Mouse (Mus musculus) heart, embryonic 15.5 days (tissue): ENCODE data around the gene Mrpl51. TPM values are rescaled to one million over a fixed set of nuclear protein-coding genes. Genes with fewer than 3 reads are reported as not detected.
A peak's percentile ranks its signal among the peaks of the same experiment; 100 is the strongest.
"Not testable (repeated sequence)": the region's sequence is repeated elsewhere in the genome, so short reads cannot be mapped to it uniquely, and the experiment has no call there.

Experiments used
- ATAC-seq: fragments of 200-750 bp; cut with Nextera tagmentation; replicated peaks from 2 replicates; pipeline ENCODE4 v1.8.0; 2017; ENCODE audit warnings: low read depth, moderate TSS enrichment; ENCODE audit not compliant: insufficient number of reproducible peaks, insufficient read depth, low FRiP score
- H3K27ac ChIP-seq: fragments of 300-500 bp; sonication (generic); 2 replicates; pipeline ENCODE4 v1.5.1; 2015; ENCODE audit warnings: mild to moderate bottlenecking, inconsistent platforms
- H3K27me3 ChIP-seq: fragments of 300-500 bp; sonication (generic); 2 replicates; pipeline ENCODE4 v1.6.1; 2015; ENCODE audit warnings: inconsistent platforms
- H3K36me3 ChIP-seq: fragments of 300-500 bp; sonication (generic); 2 replicates; pipeline ENCODE4 v1.6.1; 2015; ENCODE audit warnings: mild to moderate bottlenecking, inconsistent platforms
- H3K4me1 ChIP-seq: fragments of 300-500 bp; sonication (generic); replicated peaks from 2 replicates; pipeline ENCODE4 v1.6.1; 2015; ENCODE audit warnings: inconsistent platforms
- H3K4me2 ChIP-seq: fragments of 300-500 bp; sonication (generic); 2 replicates; pipeline ENCODE4 v1.6.1; 2015; ENCODE audit warnings: inconsistent platforms, mild to moderate bottlenecking, moderate library complexity
- H3K4me3 ChIP-seq: fragments of 300-500 bp; sonication (generic); 2 replicates; pipeline ENCODE4 v1.5.1; 2015; ENCODE audit warnings: mild to moderate bottlenecking, inconsistent platforms
- H3K9ac ChIP-seq: fragments of 300-500 bp; sonication (generic); 2 replicates; pipeline ENCODE4 v1.6.1; 2015; ENCODE audit warnings: mild to moderate bottlenecking, inconsistent platforms
- H3K9me3 ChIP-seq: fragments of 300-500 bp; sonication (generic); replicated peaks from 2 replicates; pipeline ENCODE4 v1.6.1; 2016; ENCODE audit warnings: inconsistent platforms
- WGBS: fragments of 180-500 bp; shearing (Covaris S2); methylation state at CpG from one replicate; pipeline ENCODE4 v1.1.7; 2015; ENCODE audit warnings: mixed read lengths; 5-methylcytosine and 5-hydroxymethylcytosine counted together
- polyA plus RNA-seq: library from polyadenylated mRNA; unstranded; fragments of >200 nt; fragmentation: Nextera tagmentation; extraction: Ambion mirVana; gene quantifications from 2 replicates; pipeline ENCODE4 v1.2.1, GENCODE M21; 2015

Mrpl51 gene
- polyA plus RNA-seq, 1 experiment from 2014 or later: 272 TPM

GRCm38 (mm10) chr6:125160854-125161760 lies 30.5 kb upstream of the Mrpl51 start:
- ATAC-seq: no peak; the same call in 1 of the 2 replicates
- H3K9ac ChIP-seq: peak overlapping the region; percentile 19
- WGBS: 14% methylated on average over 22 of the region's 22 CpGs
- peaks cover 32% of the 10 kb centered on the region for H3K36me3 ChIP-seq
- H3K27ac ChIP-seq: peak overlapping the region; percentile 85
- H3K4me2 ChIP-seq: peak overlapping the region; percentile 77
- H3K9me3 ChIP-seq: no peaks in the 10 kb centered on the region
- no peaks in the 10 kb centered on the region for H3K27me3 ChIP-seq
- peaks cover 39% of the 10 kb centered on the region for H3K4me1 ChIP-seq
- H3K4me3 ChIP-seq: peak overlapping the region; percentile 94

GRCm38 (mm10) chr6:125161971-125162370 lies 29.6 kb upstream of the Mrpl51 start:
- not testable (repeated sequence) for ATAC-seq, H3K9ac ChIP-seq, H3K27me3 ChIP-seq, H3K9me3 ChIP-seq
- H3K4me2 ChIP-seq: peak overlapping the region; percentile 77
- H3K4me3 ChIP-seq: peak overlapping the region; percentile 94
- WGBS: 4% methylated on average over 4 of the region's 5 CpGs
- H3K36me3 ChIP-seq: peaks cover 32% of the 10 kb centered on the region
- peak overlapping the region; percentile 85 for H3K27ac ChIP-seq
- peaks cover 42% of the 10 kb centered on the region for H3K4me1 ChIP-seq

GRCm38 (mm10) chr6:125162615-125163305 lies 28.8 kb upstream of the Mrpl51 start:
- Histone ChIP-seq H3K4me2 (peak overlapping the region; percentile 77), H3K4me3 (peak overlapping the region; percentile 94), H3K27ac (peak overlapping the region; percentile 85), H3K9ac (peak overlapping the region; percentile 50), H3K36me3 (peaks cover 29% of the 10 kb centered on the region), H3K4me1 (peaks cover 50% of the 10 kb centered on the region)
- WGBS: 48% methylated on average over 13 of the region's 16 CpGs
- ATAC-seq, H3K27me3 ChIP-seq, H3K9me3 ChIP-seq: not testable (repeated sequence)

- Histone ChIP-seq H3K4me3 (peak overlapping the region; percentile 94), H3K27ac (peak overlapping the region; percentile 97), H3K4me1 (peaks cover 56% of the 10 kb centered on the region), H3K36me3 (peaks cover 37% of the 10 kb centered on the region), H3K4me2 (peak overlapping the region; percentile 77), H3K9ac (peak overlapping the region; percentile 94), H3K9me3 (no peaks in the 10 kb centered on the region), H3K27me3 (no peaks in the 10 kb centered on the region)
- 4% methylated on average over 20 of the region's 20 CpGs for WGBS
- ATAC-seq: no peak
These were observed 27.6 kb upstream of the Mrpl51 start for GRCm38 (mm10) chr6:125163801-125164657.

GRCm38 (mm10) chr6:125164672-125165327 lies 26.8 kb upstream of the Mrpl51 start:
- peaks cover 56% of the 10 kb centered on the region for H3K4me1 ChIP-seq

GRCm38 (mm10) chr6:125165328-125165891 lies 26.2 kb upstream of the Mrpl51 start:
- H3K27me3 ChIP-seq: no peaks in the 10 kb centered on the region
- peak overlapping the region; percentile 77 for H3K4me2 ChIP-seq
- H3K4me1 ChIP-seq: peaks cover 50% of the 10 kb centered on the region
- H3K9me3 ChIP-seq: no peaks in the 10 kb centered on the region
- peak overlapping the region; percentile 94 for H3K4me3 ChIP-seq
- peak overlapping the region; percentile 97 for H3K27ac ChIP-seq
- ATAC-seq: peak; percentile 86
- peaks cover 43% of the 10 kb centered on the region for H3K36me3 ChIP-seq
- WGBS: under 1% methylated on average over 35 of the region's 36 CpGs
- H3K9ac ChIP-seq: peak overlapping the region; percentile 94

More at GRCm38 (mm10) chr6:125164672-125165327, 26.8 kb upstream of the Mrpl51 start:
- Histone ChIP-seq H3K4me2 (peak overlapping the region; percentile 77), H3K27me3 (no peaks in the 10 kb centered on the region), H3K4me3 (peak overlapping the region; percentile 94), H3K36me3 (peaks cover 39% of the 10 kb centered on the region), H3K27ac (peak overlapping the region; percentile 97), H3K9ac (peak overlapping the region; percentile 94), H3K9me3 (no peaks in the 10 kb centered on the region)
- WGBS: 0% methylated on average over 39 of the region's 39 CpGs
- no peak for ATAC-seq

- ATAC-seq: peak; percentile 83
- Histone ChIP-seq H3K9ac (peak within 1 kb of the TSS; percentile 94), H3K4me3 (peak within 1 kb of the TSS; percentile 94), H3K4me2 (peak within 1 kb of the TSS; percentile 77), H3K36me3 (peaks cover 47% of the 10 kb centered on the region), H3K4me1 (peaks cover 43% of the 10 kb centered on the region), H3K27me3 (no peaks in the 10 kb centered on the region), H3K9me3 (no peaks in the 10 kb centered on the region), H3K27ac (peak within 1 kb of the TSS; percentile 97)
- 0% methylated on average over 18 of the region's 18 CpGs for WGBS
These were observed 25.4 kb upstream of the Mrpl51 start, which contains the start of gene Gapdh for GRCm38 (mm10) chr6:125166051-125166751. Gapdh (minus strand) TSS chr6:125166467.

- peak; percentile 68 for ATAC-seq
- H3K36me3 ChIP-seq: peaks cover 52% of the 10 kb centered on the region
- WGBS: 16% methylated on average over 10 of the region's 10 CpGs
- peak overlapping the region; percentile 97 for H3K27ac ChIP-seq
- peak overlapping the region; percentile 69 for H3K9ac ChIP-seq
- no peaks in the 10 kb centered on the region for H3K27me3 ChIP-seq
- peak overlapping the region; percentile 77 for H3K4me2 ChIP-seq
- H3K4me3 ChIP-seq: peak overlapping the region; percentile 94
- peaks cover 36% of the 10 kb centered on the region for H3K4me1 ChIP-seq
- H3K9me3 ChIP-seq: no peaks in the 10 kb centered on the region
These were observed 24.5 kb upstream of the Mrpl51 start for GRCm38 (mm10) chr6:125166861-125167650.

- H3K36me3 ChIP-seq: peaks cover 62% of the 10 kb centered on the region
- no peak for ATAC-seq
- no peak overlapping the region for H3K4me3 ChIP-seq
- no peaks in the 10 kb centered on the region for H3K27me3 ChIP-seq
- H3K27ac ChIP-seq: peak overlapping the region; percentile 97
- H3K9me3 ChIP-seq: no peaks in the 10 kb centered on the region
- peaks cover 29% of the 10 kb centered on the region for H3K4me1 ChIP-seq
- H3K9ac ChIP-seq: peak overlapping the region; percentile 69; the same call in 1 of the 2 replicates
- peak overlapping the region; percentile 77; the same call in 1 of the 2 replicates for H3K4me2 ChIP-seq
- WGBS: 87% methylated on average over 14 of the region's 14 CpGs
These were observed 23.5 kb upstream of the Mrpl51 start for GRCm38 (mm10) chr6:125168086-125168485.
